Mouse (Mus musculus) embryo, embryonic 10 days (tissue): ENCODE measurements around the gene Ckap2.
A peak's percentile ranks its signal among the peaks of the same experiment; 100 is the strongest.

Experiments used
- DNase-seq: peaks from one replicate; pipeline ENCODE4 v3.0.0-alpha.2; 2015; ENCODE audit warnings: low spot score

Gene Ckap2

DNA sequence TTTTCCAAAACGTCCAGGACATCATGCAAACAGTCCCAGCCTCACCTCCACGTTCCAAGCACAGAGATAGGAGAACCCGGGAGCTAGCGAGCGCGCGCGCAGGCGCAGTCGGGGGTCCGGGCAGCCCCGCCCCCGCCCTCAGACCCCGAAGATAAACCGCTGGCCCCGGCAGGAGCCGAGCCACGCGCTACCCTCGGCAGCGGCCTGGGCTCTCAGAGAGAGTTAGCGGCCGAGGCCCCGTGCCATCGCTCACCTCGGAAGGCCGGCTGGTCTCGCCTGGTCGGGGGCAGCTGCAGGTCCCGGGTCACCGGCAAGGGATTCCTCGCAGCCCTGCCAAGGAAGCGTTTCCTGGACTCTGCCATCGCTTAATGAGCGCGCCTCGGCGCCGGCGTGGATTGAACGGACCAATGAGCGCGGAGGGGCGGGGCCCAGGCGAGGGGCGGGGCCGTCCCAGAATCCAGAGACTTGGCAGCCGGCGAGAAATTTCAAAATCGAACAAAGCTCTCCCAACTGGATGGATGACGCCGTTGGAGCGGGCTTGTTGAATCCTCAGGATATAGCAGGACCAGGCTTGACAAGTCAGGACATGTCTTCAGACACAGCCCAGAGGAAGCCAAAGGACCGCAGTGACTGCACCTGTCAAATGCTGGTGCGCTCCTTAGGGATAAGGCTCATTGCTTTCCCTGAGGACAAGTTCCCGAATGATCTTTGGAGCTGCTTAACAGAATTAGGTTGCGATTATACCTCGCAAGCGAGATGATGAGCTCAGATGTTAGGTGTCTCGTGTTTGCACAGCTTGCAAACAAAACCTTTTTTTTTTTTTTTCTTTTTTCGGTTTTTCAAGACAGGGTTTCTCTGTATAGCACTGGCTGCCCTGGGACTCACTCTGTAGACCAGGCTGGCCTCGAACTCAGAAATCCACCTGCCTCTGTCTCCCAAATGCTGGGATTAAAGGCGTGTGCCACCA lies at the start of gene Ckap2:
Gene Ckap2 (minus strand): TSS at position 389 of the 967 bp plus-strand sequence.
- DNase-seq, result peak; percentile 92

DNA sequence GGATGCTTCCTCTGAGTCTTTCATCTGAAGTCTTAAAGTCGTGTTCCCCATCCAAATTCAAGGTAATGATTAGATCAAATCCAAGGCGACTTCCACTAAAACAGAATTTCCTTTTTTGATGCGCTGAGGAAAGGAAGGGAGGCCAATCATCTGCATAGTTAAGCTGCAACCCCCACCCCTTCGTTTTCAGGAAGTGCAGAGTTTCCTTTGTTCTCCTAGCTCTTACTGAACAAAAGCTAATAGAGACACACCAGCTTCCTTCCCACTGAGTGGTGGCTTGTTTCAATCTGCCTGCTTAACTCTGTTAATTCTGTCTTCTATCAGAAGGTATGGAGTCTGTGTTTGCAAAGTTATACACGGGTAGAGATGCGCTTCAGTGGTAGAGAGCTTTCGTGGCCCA lies 43.0 kb upstream of the Ckap2 start:
- DNase-seq, result no peak

DNA sequence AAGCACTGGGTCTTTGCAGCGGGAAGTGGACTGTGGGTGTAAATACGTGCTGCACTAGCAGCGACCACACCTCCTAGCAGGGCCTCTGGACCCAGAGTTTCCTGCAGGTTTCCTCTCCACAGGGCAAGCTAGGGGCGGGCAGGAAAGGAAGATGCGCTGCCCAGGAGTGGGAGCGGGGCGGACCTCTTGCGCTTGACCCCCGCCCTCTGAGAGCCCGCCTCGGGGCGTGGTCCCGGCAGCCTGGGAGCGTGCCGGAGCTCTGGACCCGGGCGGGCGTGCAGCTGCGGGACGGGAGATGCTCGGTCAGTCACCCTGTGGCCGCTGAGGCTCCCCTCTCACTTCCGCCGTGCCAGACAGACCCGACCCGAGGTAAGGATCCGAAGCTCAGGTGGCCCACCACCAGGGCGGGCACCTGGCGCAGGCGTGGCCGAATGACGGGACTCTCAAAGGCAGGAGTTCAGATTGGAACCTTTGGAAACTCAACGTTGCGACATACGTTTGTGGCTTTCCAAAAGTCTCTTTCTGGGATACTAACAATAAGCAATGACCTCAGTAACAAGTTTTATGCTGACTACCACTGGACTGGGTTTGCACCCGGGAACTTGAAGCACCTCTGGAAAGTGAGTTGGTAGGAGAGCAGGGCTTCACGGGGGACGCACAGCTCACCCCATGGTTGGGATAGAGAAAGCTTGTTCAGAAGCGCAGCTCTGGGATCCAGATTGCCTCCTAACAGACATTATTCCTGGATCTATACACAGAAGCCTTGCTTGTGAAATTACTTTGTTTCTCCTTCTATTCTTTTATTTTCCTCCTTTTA lies 41.6 kb upstream of the Ckap2 start, which contains the start of gene Thsd1:
Gene Thsd1 (plus strand): TSS at position 253 of the 817 bp plus-strand sequence.
- peak; percentile 70 for DNase-seq

DNA sequence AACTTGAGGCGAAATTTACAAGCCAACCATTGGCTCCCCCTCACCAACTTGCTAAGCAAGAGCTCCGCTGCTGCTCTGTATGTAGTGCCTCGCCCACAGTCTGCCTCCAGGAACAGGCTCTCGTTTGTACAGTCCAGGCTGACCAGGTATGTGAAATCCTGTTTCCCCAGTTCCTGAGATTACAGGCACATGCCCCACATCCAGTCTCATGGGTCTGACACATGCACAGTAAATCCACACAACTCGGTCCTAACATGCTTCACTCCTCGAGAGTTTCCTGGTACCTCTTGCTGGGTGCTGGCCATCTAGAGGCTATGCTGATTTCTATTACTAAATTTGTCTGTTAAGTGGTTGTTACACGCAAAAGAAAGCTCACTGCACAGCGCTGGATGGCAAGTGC lies 40.7 kb upstream of the Ckap2 start:
- peak; percentile 12 for DNase-seq

DNA sequence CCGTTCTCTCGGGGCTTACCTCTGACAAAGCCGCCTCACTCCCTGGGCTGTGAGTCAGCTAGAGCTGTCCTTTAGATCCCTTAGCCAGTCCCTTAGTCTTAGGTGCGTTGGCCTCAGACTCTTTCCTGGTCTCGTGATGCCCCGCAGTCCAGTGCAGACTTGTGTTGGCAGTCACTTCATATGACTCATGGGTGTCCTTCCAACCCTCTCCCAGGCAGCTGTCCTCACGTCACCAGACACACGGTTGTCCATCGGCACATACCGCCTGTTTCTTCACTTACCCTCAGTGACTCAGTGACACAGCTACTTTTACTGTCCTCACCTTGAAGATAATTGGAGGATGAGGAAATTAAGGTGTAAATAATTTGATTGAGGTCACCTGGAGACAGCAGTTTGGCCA lies 29.2 kb upstream of the Ckap2 start:
- no peak for DNase-seq

DNA sequence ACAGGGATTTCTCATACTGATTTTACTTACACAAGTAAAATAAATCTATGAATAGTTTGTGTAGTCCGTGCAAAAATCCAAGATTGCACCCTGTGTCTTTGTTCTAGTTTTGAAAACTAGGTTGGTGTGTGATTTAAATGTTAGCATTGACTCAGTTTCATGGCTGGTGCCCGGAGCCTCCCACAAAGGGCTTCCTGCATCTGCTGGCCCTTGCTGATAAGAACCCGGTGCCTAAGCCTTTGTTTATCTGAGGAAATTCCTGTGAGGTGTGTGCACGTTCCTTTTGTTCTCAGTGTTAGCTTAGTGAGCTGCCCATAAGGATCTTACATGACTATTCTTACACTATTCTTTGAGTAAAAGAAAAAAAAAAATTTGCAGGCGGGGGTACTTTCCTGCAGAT lies 23.4 kb upstream of the Ckap2 start:
- peak; percentile 35 for DNase-seq

DNA sequence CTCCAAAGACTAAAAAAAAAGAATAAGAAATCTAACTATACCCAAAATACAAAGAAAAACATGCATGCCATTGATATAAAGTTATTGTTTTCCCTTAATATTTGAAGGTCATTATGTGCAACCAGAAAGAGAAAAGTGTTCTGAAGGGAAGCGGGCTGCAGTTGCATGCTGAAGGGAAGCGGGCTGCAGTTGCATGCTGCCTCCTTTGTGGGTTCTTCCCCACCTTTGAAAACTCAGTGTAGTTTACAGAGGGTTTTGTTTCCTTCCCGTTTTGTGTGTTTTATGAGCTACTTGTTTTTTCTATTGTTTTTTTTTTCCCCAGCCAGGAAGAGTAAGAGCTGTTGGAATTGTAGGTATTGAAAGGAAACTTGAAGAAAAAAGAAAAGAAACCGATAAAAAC lies 21.9 kb upstream of the Ckap2 start:
- no peak for DNase-seq

DNA sequence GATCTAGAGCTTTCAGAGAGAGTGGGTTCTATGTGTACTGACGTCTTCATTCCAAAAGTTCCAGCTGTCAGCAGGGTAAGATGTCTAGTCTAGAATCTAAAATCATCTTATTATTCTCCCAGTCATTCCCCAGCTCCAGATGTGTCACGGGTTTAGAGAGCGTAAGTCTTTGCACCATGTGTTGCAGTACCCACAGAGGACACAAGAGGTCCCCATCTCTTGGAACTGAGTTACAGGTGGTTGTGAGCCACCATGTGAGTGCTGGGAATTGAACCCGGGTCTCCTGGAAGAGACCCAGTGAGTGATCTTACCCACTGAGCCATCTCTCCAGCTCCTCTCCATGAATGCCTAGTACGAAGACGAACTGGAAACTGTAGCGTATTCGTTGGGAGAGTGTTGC lies 13.9 kb upstream of the Ckap2 start:
- no peak for DNase-seq

DNA sequence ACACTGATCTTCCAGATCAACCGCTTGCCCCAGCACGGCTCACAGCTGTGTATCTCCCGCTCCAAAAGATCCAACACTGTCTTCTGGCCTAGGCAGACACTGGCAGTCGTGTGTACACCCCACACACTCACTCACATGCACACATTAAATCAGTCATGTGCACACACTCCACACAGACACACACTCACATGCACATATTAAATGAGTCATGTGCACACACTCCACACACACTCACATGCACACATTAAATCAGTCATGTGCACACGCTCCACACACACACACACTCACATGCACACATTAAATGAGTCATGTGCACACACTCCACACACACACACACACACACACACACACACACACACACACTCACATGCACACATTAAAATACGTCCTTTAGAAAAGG lies 12.3 kb upstream of the Ckap2 start:
- DNase-seq, result no peak

DNA sequence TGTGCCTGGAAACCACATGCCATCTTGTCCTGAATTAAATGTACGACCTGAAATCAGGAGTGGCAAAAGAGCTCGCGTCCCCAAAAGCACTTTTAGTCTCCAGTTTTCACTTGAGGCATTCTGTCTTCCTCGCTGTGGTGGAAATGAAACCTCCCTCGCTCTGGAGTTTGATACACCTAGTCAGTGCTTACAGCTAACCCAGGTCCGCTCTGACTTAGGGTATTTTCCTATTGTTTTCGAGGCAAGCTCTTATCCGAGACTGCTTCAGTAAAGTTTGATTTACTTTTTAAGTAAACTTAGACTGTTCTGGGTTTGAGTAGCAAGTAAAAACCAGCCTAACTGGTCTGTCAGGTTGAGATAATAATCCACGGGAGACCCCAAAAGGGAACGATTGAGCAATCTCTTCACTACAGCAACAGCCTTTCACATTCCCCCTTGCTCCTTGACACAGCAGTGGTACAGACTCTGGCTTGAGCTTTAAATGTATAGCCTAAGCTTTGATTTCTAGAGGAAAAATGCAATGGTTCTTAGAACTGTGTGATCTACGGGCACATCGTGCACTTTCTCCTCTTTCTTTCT lies 7.9 kb upstream of the Ckap2 start:
- peak; percentile 34 for DNase-seq

DNA sequence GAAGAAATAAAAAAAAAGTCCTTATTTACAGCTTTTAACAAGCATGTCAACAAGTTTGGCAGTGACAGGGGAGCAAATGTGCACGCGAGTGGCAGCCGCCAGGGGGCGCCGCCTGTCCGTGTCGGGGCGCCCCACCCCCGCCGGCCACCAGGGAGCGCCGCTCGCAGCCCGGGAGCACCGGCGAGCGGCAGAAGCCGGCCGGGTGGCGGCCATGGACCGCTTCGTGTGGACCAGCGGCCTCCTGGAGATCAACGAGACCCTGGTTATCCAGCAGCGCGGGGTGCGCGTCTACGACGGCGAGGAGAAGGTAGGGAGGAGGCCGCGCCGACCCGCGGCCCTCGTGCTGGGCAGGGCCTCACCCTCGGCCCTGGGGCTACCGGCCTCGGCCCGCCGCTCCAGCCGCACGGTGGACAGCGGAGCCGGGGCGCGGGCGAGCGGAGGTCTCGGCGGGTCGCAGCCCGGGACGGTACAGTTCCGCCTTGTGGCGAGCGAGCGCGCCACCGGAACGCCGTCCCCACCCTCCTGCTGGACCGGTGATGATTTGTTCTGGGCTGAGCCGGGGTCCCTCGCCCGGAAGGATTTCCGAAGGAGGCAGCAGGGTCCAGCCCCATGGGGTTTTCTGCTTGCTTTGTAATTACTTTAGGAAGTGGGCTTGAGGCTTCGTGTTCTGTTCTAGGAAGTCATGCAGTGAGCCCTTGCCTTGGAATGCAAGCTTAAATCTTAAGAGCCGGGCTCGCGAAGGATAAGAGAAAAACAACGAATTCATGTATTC lies 7.2 kb upstream of the Ckap2 start, which contains the start of gene Vps36:
Gene Vps36 (plus strand): TSS at position 150 of the 772 bp plus-strand sequence.
- peak; percentile 80 for DNase-seq

DNA sequence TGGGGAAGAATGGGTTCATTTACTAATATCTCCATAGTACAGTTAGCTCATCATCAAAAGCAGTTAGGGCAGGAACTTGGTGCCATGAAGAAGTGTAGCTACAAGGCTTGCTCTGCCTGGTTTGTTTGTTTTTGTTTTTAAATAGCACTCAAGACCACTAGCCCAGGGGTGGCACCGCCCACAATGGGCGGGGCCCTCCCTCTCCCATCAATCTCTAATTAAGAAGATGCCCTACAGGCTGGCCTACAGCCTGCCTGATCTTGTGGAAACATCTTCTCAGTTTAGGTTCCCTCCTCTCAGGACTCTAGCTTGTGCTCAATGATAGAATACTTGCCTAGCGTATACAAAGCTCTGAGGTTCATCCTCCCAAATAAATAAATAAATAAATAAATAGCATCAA lies 735 bp downstream of the Ckap2 start:
- DNase-seq, result peak; percentile 41

DNA sequence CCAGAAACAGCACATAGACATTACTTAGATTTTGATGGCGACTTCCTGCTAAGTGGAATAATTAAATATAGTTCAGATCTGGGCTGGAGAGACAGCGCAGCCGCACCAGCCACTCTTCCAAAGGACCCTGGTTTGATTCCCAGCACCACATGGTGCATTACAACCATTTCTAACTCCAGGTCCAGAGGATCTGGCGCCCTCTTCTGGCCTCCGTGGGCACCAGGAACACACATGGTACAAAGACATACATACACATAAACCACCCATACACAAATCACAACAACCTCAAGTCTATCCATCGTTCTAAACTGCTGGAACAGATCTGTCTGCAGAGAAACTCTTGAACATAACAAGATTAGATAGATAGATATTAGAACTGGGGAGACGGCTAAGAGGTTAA lies 9.7 kb downstream of the Ckap2 start:
- DNase-seq, result no peak

DNA sequence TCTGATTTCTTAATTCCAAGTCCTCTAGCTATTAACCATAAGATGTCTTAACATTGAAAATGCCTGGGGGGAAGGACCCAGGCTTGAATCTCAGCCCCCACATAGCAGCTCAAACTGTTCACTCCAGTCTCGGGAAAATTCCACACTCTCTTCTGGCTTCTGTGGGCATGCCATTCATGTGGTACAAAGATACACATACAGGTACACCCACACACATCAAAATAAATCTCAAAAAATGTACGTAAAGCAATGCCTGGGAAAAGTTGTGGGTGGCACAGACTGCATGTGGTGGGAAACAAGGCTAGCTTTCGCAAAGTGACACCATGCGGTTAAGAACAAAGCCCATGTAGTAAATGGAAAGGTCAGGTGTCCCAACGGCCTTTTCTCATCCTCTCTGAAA lies 16.5 kb downstream of the Ckap2 start:
- no peak for DNase-seq

DNA sequence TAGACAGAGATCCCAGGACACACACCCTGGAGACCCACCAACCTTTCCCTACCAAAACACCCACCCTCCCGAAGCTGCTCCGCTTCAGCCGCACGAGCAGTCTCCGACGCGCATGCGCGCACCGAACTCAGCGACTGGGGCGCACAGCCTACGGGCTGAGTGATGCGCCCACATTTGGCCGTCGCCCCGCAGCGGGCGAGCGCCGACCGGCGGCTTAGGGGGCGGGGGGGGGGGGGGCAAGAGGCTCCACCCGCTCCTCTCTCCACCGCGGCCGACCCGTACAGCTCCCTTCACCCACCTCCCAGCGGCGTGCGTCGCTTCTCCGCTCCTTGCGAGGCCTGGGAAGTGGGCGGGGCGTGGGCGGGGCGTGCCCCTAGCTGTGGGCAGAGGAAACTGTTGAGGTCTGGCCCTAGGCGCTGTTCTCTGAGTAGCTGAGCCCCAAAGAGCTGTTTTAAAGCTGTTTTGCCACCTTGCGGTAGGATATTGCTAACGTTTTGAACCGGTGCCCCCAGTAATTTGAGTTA lies 19.5 kb downstream of the Ckap2 start, which contains the start of gene Nek3:
Gene Nek3 (minus strand): TSS at position 356 of the 524 bp plus-strand sequence.
- peak; percentile 92 for DNase-seq

DNA sequence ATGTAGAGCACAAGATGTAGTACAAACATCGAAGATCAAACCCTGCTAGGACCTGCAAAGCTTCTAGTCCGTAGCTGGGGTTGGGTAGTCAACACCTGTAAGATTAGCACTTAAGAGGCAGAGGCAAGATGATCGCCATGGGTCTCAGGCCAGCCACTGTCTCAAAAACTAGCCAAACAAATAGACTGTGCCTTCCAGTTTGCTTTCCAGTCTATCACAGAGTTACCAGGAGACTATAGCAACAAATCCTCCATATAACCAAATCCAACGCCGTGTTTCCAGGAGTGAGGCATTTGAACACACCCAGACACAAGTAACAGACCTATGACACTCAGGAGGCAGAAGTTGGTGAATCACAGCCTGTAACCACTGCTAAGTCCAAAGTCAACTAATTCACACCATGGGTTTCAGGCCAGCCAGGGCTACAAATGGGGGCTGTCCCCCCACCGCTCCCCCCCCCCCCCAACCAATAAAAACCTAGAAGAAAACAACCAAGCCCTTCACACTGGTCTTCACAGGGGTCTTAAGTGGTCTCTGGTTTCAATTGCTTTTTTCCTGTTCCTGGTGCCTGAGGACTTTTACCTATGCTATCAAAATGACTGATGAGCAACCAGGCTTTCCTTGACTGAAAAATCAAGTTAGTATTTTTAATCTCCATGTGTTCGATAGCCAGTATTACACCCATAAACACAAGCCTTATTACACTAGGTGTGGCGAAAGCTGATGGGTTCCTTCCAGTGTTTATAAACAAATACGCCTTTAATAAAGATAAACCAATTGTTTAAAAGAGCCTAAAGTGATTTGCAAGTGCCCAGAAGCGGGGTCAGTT lies 20.2 kb downstream of the Ckap2 start:
- peak; percentile 8 for DNase-seq

DNA sequence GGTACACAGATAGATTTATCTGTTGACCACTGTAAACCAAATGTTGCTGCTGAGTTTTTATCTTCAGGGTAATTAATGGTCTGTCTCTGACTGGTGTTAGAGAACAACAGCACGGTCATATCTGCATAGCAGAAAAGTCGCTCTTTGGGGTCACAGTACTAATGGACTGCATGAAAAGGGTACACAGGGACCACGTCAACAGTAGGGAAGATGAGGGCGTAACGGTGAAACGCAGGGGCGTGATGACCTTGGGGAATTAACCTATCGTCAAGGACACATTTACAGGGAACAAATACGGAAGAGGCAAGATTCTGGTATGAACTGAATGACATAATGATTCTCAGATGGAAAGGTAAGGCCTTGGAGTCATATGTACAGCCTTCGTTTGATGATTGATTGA lies 21.2 kb downstream of the Ckap2 start:
- DNase-seq, result no peak

DNA sequence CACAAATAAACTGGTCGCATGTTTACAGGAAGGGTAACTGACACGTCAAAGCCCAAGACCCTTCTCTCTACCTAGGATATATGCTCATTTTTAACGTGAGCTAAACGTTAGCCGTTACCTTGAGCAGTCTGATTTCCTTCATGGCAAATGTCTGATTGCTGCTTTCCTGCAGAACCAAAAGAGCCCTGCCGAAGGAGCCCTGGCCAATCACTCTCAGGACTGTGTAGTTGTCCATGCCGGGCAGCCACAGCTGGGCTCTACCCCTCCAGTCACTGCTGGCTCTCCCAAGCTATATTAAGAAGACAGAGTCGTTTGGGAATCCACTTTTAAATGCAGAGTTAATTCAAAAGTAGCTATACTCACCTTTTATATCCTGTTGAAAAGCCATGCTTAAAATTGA lies 23.4 kb downstream of the Ckap2 start:
- DNase-seq, result no peak

DNA sequence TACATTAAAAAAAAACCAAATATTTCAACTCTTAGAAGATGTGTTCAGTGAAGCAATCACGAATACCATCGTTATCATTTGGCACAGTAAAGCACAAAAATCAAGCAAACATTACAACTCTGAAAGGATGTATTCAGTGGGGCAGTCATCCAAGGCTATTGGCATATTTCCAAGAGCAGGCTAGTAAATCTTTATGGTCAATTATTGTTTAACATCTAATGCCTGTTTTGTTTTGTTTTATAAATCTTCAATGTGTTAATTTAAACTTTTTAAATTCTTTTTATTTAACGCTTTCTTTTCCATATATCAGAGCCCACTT lies 35.3 kb downstream of the Ckap2 start:
- DNase-seq, result no peak

DNA sequence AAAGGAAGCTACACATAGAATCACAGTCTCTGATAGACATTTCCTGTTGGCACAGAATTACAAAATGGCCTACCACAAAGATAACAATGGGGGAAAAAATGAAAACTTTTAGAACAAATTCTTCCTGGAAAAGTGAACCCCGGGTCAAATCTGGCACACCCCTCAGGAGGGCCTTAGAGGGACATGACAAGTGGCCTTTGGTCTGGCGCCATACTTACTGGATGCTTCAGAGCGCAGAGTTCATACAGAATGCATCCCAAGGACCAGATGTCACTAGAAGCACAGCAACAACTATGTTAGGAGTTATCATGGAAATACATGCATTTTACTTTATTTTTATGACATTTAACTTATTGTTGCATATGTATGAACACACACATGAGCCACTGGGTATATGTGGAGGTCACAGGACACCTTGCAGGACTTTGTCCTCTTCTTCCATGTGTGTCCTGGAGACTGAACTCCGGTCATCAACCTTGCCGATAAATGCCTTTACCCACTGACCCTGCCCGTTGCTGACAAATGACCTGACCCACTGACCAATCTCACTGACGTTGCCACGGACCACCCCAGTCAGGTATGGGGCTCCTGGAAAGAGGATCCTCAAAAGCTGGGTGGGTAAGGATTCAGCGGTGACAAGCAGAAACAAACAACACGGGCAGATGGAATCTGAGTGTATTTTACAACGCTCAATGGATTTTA lies 35.8 kb downstream of the Ckap2 start:
- no peak for DNase-seq
